Mouse (Mus musculus): ENCODE data around the gene Il1rapl2.

Gene Il1rapl2

DNA sequence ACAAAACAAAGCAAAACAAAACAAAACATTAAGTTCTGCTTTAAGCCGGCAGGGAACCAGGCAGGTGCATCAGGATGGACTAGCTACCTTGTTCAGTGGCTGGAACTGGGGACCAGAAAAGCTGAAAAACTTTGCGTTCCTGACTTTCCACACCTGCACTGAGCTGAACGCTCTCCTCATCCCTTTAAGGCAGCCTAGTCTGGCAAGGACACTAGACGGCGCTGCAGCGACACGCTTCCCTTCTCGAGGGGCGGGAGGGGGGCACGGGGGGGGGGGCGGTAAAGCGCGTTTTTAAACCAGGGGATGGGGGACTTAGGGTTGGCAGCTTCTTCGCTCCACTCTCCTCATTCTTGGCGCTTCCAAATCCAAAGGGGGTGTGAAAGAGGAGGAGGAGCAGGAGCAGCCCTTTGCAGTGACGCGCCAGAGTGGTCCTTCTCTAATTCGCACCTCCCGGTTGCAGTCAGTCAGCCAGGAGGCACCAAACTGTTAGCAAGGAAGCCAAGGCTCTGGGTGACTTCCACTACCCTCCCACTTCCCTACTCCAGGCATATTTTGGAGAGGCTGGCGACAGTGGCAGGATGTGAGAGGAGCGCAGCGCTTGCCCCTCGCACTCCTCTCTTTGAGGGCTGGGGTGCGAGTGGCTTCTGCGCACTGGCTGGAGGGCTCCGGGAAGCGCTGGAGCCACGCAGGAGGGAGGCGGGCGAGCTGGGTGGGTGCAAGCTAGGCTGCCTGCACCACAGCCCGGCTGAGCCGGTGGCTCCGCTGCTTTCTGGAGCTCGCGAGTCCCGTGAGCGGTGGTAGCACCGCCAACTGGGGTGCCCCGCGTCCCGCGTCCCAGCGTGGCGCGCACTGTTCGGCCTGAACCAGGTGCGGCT lies at the start of gene Il1rapl2:
Gene Il1rapl2 (plus strand): TSS at position 288 of the 875 bp plus-strand sequence.
- no peak for DNase-seq

DNA sequence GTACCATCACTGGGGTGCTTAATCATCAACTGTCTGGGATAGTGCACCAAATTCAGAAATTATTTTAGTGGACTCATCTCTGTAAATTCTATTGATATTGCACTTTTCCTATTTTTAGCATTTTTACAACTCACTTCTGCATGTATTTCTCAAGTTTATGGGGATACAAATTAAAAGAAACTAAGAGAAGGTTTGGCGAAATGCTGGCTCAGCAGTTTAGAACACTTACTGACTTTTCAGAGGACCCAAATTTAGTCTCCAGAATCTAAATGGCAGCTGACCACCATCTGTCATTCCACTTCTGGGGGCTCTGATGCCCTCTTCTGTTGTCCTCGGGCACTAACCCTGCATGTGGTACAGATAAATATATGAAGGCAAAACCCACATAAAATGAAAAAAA lies 22.1 kb upstream of the Il1rapl2 start:
- DNase-seq: no peak

GRCm38 (mm10) chrX:137569472-137570188 lies 778 bp upstream of the Il1rapl2 start:
- DNase-seq: no peak

DNA sequence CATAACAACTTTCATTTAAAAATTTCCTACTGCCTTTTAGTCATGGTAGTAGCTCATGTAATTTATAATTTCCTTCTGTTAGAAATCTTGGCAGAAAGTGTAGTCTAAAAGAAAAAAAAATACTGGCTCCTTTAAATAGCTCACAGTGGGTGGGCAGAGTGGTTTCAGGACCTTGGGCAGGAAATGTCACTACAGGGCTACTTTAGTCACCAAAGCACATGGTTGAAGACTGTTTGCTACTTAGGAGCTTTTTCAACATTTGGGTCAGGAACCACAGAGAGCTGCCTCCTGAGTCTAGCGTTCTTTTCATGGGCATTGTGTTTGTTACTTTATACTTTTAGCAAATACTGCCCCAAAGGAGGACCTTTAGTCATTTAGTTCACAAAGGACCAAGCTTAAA lies 12.2 kb downstream of the Il1rapl2 start:
- DNase-seq: no peak

DNA sequence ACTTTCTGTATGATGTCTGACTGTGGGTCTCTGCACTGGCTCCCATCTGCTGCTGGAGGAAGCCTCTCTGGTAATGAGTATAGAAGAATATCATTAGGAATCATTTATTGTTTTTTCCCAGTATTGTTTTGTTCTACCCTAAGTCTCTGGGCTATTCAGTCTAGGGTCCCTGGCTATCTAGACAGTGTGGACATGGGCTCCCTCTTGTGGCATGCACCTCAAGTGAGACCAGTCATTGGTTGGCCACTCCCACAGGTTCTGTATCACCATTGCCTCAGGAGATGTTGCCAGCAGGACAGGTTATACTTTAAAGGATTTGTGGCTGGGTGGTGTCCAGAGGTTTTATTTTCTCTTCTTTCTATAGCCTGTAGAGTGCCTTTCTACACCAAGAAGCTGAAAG lies 50.3 kb downstream of the Il1rapl2 start:
- DNase-seq: no peak

DNA sequence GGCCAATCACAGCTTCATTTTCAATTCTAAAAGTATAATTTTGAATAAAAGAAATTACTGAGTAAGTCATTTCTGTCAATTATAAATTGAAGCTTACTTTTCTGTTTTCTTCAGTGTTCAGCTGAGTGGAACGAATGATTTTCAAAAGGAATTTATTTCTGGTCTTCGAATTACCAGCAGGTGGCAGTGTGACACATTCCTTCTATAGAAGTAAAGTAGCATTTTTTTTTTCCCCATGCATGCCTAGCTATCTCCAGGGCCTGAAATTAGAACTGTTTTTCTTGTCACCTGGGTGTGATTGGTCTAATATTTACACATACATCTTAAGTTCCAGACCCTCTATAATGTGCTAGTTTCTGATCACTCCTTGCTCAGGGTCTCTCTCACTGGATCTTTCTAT lies 96.6 kb downstream of the Il1rapl2 start:
- DNase-seq: peak; percentile 0

- no peak for DNase-seq
These were observed 117.6 kb downstream of the Il1rapl2 start for GRCm38 (mm10) chrX:137687974-137688373.

DNA sequence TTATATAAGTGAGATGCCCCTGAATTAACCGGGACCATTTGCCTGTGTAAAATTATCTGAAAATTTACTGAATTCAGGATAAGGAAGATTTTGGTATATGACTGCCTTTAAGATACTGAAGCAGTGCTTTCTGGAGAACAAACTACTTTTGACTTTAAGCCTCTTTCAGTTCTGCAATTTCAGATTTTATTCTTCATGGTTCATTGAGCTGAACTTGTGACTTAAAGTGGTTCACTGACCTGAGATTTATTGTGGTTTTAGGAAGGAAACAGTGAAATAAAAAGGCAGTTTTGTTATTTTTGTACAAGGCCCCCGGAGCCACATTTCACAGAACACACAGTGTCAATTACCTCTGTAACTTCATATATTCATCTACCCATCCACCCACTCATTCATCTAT lies 129.6 kb downstream of the Il1rapl2 start:
- no peak for DNase-seq

GRCm38 (mm10) chrX:137755537-137755936 lies 185.1 kb downstream of the Il1rapl2 start:
- no peak for DNase-seq

DNA sequence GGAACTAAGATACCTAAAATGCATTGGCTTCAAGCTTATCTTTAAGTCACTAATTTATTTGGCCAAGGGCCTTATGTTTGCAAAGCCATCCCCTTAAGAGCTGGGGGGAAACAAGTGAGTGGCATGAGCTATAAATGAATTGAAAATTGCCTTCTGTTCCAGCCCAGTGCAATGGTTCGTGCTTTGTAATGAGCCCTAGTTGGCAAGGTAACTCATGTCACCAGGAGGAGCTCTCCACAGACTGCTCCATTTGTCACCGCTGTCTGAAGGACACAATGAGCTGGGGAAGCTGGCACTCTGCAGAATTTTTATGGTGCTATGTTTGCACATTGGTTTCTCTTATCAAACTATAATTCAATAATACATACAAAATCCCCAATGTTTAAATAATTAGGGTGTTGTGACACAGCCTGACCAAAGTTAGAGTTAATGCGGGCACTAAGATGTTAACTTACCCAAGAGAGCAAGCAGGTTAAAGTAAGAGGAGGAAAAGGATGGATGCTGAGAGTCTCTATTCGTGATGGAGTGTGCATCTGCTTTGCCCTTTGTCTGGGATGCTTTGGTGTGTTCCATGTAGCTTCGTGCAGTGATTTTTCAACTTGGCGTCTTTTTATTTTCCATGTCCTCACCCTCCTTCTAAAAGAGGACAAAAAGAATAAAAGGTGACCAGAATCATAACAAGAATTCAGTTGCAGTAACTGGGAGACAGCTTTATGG lies 235.2 kb downstream of the Il1rapl2 start:
- no peak for DNase-seq

DNA sequence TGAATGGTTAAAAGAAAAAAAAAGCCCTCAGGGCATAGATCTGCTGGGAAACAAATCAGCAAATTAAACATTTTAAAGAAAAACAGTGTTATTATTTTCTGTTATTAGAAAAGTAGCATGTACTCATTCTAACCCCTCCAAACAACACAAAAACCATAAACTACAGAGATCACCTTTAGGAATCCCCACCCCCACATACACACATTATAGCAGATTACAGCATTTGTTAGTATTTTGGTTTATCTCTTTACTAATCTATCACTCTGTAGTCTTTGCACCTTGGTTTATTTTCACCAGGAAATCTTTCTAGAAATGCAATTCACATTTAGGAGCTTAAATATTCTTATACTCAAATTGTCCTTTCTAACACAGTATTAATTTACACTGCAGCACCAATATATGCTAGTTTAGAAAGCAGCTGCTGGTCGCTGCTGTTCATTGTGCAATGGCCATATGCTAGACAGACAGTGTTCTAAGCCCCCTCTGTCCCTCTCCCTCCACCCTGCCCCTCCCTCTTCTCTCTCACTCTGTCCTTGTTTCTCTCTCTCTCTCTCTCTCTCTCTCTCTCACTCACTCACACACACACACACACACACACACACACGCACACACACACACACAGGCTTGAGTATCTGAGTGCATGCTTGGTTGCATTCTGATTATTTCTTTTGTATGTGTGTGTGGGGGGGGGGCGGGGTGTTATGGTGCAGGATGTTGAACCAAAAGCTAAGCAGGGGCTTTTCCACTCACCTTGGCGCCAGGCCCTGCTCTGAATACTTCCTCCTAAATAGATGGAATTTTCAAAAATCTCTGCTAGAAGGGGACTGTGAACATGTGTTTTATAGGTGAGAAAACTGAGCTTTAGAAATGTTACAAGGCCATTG lies 236.1 kb downstream of the Il1rapl2 start:
- DNase-seq: no peak

GRCm38 (mm10) chrX:137809526-137809925 lies 239.1 kb downstream of the Il1rapl2 start:
- no peak for DNase-seq

DNA sequence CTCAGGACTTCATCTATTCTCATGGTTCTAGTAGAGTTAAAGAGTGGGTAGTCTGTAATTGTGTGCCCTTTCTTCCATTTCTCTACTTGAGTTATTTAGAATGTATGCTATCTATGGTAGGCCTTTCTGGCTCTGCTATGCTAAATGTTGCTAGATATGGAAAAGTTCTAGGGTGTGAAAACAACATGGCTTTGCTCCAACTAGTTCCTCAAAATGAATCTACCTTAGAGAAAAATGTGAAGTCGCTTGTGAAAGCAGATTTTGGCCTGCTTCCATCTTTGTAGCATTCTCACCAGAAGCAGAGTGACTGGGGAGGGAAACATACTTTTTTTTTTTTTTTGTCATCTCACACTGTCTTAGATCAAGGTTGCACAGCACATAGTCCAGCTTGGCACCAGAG lies 241.7 kb downstream of the Il1rapl2 start:
- DNase-seq: no peak

- DNase-seq: no peak
These were observed 278.5 kb downstream of the Il1rapl2 start for GRCm38 (mm10) chrX:137848936-137849335.

DNA sequence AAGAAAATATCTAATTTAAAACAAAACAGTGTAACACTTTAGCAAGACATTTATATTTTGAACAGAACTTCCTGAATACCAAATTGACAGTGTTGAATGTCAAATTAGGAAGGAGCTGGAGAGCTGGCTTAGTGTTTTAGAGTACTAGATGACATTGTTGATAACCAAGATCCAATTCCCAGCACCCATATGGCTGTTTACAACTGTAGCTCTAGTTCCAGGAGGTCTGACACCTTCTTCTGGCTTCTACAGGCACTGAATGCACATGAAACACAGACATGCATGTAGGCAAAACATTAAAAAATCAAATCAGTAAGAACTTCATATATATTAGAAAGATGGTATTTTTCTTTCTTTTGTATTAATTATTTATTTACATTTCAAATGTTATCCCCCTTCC lies 353.1 kb downstream of the Il1rapl2 start:
- no peak for DNase-seq

DNA sequence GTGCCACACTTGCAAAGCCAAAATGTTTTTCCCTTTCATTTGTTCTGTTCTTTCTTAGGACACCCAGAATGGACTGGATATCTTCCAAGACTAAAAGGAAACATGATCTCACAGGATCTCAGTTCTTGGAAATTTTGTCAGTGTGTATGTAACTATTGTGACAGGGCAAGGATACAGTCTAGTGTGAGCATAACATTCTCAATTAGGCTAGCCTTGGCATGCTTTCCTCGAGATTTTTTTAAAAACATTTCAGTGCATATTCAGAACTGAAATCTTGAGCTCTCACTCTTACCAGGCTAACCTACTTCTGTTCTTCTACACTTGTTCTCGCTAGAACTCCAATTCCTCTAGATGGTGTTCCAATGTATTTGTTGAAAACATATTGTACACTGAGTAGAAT lies 356.4 kb downstream of the Il1rapl2 start:
- no peak for DNase-seq

DNA sequence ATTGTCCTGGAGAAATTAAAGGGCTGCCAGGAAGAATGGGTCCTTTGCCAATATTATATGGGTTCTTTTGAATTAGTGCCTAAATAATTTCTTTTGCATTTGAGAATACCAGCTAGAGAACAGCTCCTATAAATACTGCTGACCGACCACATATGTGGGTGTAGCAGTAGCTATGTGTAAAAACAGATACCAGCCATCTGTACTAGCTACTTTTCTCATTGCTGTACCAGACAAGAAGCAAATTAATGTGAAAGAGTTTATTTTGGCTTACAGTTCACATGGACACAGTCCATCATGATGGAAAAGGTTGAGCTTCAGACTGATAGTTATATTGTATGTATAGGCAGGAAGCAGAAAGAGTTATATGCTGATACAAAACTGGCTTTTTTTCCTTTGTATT lies 377.3 kb downstream of the Il1rapl2 start:
- DNase-seq: no peak

DNA sequence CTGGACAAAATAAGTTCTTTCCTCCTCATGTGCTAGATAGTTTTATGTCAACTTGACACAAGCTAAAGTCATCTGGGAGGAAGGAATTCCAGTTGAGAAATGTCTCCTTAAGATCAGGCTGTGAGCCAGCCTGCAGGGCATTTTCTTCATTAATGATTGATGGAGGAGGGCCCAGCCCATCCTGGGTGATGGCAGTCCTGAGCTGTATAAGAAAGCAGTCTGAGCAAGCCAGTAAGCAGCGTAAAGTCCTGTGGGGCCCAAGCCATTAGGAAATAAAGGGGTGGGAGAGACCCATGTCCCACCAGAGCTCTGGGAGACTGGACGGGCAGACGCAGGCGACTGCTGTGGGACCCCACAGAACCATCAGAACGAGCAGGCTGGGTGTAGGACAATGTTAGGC lies 400.9 kb downstream of the Il1rapl2 start:
- no peak for DNase-seq

- no peak for DNase-seq
These were observed 472.7 kb downstream of the Il1rapl2 start for GRCm38 (mm10) chrX:138043113-138043512.

DNA sequence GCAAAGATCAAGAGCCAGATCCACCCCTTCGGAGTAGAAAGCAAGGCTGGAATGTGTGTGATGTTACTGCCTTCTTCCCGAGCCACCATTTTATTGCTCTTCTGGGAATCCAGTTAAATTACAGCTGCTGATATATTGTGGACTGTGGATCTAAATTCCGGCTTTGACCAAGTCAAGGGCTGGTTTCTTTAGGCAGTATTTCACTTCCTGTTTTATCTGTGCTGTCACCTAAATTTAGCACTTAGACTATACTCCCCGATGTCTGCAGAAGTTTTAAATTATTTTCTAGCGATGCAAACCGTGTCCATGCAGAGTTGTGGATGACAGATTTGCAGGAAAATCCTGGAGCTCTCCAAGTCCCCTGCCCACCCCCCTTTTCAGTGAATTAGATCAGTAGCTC lies 533.5 kb downstream of the Il1rapl2 start:
- no peak for DNase-seq

GRCm38 (mm10) chrX:138104668-138105067 lies 534.3 kb downstream of the Il1rapl2 start:
- DNase-seq: no peak

DNA sequence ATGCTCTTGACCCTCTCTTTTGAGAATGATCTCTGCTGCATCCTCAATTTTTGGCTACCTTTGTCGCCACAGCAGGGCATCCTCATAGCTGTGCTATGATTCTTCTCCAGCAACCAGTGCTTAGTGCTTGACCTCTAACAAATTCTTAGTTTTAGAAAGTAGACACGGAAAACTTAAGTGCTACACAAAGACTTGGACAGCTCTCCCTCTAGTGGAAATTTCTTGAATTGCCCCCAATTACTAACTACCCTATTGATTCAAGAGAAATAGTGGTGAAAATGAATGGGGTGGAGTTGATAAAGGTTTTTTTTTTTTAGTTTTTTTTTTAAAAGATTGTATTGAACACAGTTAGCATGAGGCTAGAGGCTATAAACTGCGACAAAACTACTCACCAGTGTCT lies 599.7 kb downstream of the Il1rapl2 start:
- no peak for DNase-seq

- DNase-seq: no peak
These were observed 639.1 kb downstream of the Il1rapl2 start, which contains the start of gene Tex13a for GRCm38 (mm10) chrX:138209480-138209879. Gene Tex13a, minus strand, starts transcription at chrX:138209580.

Measured in lung, postnatal 14 days (tissue).